Mouse (Mus musculus) R1 (cell line): ENCODE results near the gene Marcksl1.

Experiments used
- DNase-seq: peaks from one replicate; pipeline ENCODE4 v3.0.0-alpha.2; 2018; ENCODE audit warnings: low read depth, low spot score

Gene Marcksl1

DNA sequence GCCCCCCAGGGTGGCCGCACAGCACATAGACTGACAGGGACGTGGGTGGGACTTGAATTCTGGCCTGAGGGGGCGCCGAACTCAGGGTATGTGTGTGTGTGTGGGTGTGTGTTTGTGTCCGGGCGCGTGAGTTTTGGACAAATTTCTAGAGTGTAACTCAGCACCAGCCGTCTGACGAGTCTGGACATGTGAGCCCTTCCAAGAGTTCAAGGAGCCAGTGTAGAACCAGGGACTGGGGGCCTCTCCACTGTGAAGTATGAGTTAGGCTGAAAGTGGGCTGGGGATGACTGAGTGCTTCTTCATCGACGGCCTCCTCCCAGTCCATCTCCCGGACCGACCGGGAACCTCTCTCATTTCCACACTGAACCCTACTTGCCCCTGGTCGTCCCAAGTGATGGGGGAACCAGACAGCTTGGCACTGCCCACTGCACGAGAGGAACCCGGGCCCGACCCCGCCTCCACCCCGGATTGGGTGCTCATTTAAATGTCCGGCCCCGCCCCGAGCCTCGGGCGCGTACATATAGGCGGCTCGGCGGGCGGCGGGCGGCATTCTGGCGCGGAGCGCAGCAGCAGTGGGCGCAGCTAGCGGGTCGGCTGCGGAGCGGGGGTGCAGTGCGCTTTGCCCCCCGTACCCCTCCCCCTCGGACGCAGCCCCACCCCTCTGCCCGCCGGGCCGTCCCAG lies at the start of gene Marcksl1:
Gene Marcksl1, plus strand, starts transcription at position 496 of the 682 bp plus-strand sequence.
- peak; percentile 84 for DNase-seq

DNA sequence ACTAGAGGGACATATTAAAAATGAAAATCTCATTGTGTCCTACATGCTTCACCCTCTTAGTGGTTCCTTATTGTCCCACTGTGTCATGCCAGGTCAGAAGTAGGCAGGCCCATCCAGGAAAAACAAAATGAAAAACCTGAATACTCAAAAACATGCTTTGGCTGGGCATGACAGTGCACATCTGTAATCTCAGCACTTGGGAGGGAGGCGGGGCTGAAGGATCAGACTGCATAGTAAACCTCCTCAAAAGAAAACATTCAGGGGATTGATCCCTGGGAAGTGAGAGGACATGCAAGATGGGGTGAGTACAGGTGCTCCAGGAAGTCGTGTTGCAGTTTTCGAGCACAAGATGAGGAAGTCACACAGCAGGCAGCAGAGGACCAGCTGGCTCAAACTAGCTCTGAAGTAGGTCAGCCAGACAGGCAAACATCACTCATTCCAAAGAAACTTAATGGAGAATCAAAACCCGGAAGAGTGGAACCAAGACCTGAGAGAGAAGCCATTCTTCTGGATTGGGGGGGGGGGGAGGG lies 49.0 kb upstream of the Marcksl1 start:
- peak; percentile 66 for DNase-seq

DNA sequence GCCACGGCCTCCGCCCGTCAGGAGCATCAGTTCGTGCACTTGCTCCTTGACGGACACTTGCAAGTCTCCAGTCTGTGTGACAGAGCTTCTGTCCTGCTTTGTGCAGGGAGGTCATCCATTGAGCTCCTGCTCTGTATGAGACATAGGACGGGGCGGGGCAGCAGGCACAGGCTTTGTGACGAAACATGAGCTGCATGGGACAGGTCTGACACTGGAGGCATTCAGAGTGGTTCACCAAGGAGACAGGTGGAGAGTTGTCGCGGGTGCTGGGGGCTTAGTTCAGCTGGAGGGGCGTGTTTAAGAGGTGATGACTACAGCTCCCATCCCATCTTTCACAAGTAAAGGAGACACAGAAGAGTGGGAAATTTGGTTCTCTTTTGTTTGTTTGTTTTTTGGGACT lies 37.3 kb upstream of the Marcksl1 start:
- DNase-seq = peak; percentile 62

DNA sequence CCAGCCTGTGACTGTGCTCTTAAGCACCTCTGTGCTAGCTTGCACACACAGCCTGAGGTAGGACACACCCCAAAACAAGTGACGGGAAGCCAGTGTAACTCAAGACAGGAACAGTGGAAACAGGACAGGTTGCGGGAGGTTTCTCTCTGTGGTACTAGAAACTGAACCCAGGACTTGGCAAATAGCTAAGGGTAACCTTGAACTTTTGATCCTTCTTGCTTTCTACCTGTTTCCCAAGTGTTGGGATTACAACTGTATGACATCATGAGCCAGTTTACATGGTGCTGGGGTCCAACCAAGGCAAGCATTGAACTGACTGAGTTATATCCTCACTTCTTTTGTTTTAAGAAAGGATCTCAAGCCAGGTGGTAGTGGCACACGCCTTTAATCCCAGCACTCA lies 33.5 kb upstream of the Marcksl1 start:
- peak; percentile 57 for DNase-seq

DNA sequence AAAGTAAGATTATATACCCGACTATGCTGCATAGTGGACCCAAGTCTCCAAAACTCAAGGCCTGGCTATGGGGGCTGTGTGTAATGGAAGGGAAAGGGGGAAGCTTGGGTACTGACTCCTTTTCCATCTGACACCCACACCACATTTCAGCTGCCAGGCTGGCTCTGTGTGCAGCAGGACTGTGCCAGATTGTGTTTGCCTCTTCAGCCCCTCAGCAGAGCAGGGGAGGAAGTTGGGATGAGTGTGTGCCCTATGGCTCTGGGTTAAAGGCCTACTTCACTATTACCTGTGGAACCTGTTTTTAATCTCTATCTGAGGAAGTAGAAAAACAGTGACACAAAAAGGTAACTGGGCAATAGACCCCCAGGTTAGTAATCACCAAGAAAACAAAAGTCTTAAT lies 32.3 kb upstream of the Marcksl1 start:
- DNase-seq = no peak

DNA sequence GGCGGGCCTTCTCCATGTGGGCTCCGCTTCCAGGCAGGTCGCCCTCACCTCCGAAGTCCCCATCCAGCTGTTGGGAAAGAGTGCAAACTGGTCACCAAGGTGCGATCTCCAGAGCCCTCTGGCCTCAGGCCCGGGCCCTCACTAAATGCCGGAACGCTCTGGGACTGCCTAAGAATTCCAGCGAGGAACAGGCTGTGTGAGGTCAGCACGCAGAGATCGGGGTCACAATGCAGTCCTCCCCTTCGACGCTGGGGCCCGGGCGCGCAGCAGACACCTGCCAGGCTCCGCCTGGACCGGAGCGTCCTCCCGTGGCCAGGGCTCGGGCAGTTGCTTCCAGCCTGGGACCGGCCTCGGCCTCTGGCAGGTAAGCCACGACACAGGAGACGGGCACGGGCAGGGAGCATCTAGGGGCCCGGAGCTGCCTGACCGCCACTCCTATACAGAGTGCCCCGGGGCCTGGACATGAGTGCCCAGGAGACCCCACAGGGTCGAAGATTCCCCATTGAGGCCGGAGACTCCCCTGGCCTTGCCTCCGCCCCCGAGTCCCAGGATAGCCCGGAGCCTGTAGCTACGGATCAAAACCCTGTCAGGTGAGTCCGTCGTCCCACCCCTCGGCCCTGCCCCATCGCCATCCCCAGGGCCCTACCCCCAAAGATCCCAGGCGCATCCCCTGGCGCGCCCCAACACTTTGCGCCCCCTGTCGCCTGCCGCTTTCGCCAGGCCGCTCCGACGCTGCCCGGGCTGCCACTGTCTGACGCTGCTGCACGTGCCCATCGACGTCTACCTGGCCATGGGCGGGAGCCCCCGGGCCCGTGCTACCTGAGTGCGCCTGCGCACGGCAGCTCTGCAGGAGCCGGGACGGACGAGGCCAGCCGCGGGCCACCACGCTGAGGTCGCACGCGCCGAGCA lies 22.2 kb upstream of the Marcksl1 start, which contains the start of the genes Tssk3 and Fam229a:
Gene Tssk3, minus strand, starts transcription at position 51 of the 909 bp plus-strand sequence.
Gene Fam229a, plus strand, starts transcription at position 219 of the 909 bp plus-strand sequence.
- peak; percentile 52 for DNase-seq

DNA sequence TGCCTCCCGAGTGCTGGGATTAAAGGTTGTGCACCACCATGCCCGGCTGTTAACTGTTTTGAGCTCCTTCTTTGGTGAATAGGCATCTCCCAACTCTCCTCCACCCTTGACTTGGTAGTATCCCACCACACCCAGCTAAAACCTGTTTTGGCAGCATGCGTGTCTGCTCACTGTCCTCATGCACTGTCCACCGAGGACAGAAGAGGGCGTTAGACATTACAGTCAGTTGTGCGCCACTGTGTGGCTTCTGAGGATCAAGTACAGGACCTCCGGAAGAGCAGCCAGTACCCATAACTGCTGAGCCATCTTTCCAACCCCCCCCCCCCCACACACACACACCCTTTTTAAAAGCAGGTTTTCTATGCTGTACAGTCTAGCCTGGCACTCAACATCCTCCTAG lies 18.7 kb upstream of the Marcksl1 start:
- peak; percentile 48 for DNase-seq

DNA sequence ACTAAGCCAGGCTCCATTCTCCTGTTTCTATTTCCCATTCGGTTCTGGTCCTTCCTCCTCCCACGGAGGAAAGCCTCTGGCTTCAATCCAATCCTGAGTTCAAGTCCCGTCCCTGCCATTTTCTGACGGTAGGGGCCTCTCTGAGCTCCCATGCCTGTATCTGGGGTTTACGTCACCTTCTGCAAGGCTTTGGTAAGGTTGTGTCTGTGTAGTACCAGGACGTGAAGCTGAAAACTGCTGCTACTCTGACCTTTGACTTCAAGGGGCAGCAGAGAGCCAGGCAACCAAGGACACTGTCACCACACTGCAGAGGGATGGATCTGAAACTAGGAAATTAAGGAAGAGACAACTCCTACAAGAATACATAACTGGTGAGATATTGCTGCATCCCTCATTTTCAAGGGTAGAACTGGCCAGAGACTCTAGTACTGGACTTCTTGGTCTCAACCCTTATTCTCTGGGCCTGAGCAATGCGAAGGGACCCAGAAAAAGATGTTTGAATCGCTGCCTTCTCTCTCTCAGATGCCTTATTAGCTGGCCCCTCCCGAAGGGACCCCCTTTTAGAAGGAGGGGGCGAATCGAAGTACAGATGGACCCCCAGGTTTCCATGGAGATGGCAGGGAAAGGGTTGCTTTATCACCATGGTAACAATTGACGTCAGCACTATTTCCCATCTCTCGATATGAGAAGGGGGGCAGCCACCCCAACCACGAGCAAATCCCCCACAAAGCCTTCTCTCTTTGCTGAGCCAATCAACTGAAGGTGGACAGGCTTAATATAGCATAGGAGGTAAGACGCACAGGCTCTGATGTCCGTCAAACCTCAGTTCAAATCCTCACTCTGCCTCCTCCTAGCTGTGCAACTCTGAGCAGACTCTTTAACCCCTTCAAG lies 17.5 kb upstream of the Marcksl1 start:
- peak; percentile 85 for DNase-seq

DNA sequence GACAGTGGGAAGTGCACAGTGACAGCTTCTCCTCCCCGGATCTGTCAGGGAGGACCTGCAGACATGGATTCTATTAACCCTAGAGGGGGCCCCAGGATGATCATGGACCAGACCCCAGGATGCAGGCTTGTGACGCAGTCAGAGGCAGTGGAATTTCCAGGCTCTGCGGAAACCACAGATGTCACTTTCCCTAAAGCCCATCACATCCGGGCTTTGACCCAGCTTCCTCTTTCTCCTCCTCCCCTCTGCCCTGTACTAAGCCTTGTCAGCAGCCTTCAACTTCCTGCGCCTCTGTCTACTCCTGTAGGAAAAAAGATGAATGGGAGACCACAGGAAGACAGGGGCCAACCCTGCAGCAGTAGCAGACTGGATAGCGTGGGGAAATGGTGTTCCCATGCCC lies 16.8 kb upstream of the Marcksl1 start:
- DNase-seq = no peak

DNA sequence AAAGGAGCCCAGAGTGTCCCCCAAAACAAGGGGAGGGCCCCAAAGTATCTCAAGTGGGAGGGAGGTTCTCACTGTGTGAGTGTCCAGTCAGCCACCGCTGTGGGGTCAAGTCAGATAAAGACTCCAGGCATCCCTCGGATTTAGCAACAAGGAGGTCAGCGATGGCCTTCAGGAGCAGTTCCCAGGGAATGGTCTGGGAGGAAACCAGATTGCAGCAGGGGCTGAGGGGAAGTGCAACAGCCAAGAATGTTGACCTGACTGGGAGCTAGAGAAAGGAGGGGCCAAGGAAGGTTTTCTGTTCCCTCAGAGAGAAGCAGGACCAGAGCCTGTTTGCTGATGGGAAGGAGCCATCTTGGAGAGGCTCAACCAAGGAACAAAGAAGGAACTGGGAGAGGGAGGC lies 14.4 kb upstream of the Marcksl1 start:
- peak; percentile 45 for DNase-seq

DNA sequence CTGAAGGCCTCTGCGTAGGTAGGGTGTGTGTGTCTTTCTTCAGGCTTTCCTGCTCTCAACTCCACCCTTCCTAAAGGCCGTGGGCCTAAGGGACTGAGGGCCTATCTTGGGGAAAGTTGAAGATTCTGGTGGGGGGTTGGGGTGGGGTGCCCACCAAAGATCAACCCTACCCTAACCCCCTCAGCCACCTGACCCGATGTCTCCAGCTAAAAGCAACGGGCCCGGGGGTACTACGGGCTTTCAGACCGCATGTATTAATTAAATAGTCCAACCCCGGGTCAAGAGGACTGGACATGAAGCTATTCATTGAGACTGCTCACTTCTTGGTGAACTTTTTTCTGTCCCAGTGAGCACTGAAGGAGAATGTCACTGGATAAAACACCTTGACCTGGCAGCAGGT lies 13.4 kb upstream of the Marcksl1 start:
- DNase-seq = no peak

DNA sequence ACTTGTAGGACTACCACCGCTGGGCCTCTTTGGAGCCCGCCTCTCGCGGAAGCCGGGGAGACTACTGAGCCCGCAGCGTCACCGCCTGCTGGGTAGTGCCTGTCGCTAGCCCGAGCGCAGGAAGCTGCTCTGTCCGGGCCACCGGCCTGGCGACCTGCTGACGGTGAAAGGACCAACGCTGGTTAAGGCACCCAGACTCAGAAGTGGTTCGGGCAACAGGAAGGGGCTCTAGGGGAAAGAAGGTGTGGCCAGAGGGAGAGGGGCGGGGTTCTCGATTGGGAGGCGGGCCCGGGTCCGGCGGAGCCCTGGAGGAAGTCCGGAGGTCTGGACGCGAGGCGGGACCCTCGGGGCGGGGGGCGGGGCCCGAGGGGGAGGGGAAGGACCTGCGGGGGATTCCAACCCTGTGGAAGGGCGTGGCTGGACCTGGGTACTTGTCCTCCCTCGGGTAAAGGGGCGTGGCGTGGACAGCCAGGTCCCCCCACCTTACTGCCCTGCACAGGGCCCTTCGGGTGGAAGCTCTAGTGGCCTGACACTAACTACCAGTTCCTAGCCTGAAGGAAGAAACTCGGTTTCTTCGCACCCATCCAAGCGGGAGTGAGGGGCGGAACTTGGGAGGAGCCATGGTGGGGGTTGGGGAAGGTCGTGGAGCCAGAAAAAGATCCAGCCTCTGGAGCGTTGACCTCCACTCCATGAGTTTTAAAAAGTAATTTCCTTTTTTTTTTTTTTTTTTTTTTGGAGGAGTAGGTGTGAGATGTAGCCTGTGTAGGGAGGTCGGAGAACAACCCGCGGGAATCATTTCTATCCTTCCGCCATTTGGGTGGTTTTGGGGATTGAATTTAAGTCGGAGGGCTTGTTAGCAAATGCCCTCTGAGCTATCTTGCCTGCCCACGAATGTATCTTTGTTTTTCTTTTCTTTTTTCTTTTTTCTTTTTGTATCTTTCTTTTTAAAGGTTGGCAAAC lies 12.5 kb upstream of the Marcksl1 start:
- peak; percentile 97 for DNase-seq

DNA sequence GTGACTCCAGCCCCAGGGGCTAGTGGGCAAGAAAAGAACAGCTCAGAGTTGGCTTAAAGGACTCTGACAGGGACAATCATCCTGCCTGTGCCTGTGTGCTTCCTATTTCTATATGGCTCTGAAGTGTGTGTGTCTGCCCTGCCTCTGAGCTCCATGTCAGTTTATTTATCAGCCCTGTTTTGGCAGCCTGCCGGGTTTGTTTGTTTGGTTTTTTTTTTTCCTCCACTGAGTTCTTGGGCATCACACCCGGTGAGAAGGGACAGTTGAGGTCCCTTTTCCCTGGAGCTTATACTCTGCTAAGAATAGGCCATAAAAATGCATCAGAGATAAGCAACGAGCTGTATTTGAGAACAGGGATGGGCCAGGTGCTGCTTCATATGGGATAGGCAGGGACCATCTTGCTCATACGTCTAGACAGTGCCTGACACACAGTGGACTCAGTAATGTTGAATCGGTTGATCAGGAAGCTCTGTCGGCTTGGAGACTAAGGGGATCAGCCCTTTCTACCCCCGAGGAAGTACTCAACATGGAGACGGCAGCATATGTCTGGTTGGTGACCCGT lies 11.0 kb upstream of the Marcksl1 start:
- DNase-seq = no peak

DNA sequence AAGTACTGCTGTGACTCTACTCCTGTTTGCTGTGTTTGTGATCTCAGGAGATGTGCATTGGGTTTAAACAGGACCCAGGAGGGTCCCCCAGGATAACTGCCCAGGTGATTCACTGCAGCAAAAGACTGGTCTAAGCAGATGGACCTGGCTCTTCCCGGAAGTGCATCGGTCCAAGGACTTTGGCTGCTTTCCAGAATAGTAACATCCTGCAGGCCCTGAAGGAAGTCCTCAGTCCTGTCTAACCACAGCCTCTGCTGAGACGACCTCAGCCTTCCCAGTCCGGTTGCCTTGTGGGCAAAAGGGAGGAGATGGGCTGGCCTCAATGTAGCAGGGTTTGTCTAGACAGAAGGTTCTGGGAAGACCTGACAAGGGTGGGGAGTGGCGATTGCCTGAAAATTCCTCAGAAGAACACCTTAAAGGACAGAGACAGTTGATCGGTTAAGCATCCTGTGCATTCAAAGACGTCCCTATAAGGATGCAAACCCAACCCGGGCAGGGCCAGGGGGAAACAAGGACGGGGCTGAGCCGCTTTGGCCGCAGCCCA lies 10.4 kb upstream of the Marcksl1 start:
- peak; percentile 97 for DNase-seq

DNA sequence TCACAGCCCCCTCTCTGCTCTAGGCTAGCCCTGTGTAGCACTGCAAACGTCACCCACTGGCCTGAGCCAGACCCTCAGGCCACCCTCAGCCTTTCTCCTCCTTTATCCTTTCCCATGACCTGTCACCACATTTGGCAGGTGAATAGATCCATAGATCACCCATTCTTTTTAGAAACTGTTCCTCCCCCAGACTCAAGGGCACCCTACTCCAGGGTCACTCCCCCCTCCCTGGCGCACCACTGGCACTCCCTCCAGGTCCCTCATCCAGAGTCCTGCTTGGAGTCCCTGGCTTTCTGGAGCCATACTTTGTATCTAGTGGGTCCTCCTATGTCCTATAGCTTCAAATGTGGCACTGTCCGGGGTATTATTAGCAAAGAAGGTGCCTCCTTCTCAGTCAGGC lies 7.9 kb upstream of the Marcksl1 start:
- no peak for DNase-seq

DNA sequence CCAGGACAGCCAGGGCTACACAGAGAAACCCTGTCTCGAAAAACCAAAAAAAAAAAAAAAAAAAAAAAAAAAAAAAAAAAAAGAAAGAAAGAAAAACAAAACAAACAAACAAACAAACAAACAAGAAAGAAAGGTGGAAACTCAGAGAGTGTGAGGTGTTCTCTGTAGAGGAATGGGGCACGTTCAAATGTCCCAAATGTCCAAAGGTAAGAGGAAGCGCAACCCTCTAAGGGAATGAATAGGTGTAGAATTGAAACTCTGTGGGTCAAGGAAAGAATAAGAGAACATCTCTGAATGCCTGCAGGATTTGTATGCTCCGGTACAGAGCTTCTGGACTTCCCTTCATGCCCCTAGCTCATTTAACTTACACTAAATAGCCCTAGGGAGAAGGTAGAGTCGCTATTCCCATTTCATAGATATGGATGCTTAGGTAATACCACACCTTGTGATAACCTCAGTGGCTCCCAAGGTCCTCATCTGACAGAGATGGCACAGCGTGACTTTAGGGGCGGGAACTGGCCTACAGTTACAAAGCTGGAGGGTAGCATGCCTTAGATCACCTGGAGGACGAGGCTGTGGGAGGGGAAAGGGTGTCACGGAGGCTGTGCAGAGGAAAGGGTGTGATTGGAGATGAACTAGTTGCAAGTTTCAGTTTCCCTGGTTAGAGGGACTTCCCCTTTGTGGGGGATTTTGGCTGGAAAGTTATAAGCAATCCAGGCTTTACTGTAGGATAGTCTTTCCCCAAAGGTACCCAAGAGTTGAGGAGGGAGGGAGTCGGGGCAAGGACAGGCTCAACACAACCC lies 5.7 kb upstream of the Marcksl1 start:
- DNase-seq = no peak

DNA sequence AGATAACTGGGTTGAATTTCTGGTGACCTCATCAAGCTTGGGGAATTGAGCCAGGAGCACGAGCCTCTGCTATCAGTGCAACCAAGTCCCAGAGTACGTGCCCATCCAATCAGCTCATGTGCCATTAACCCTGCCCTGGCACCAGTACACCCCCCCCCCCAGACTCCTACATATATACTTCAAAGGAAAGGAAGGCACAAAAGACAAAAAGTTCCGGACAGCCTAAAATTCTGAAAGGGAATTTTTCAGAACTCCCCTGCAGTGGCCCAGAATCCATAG lies 5.2 kb upstream of the Marcksl1 start:
- no peak for DNase-seq

DNA sequence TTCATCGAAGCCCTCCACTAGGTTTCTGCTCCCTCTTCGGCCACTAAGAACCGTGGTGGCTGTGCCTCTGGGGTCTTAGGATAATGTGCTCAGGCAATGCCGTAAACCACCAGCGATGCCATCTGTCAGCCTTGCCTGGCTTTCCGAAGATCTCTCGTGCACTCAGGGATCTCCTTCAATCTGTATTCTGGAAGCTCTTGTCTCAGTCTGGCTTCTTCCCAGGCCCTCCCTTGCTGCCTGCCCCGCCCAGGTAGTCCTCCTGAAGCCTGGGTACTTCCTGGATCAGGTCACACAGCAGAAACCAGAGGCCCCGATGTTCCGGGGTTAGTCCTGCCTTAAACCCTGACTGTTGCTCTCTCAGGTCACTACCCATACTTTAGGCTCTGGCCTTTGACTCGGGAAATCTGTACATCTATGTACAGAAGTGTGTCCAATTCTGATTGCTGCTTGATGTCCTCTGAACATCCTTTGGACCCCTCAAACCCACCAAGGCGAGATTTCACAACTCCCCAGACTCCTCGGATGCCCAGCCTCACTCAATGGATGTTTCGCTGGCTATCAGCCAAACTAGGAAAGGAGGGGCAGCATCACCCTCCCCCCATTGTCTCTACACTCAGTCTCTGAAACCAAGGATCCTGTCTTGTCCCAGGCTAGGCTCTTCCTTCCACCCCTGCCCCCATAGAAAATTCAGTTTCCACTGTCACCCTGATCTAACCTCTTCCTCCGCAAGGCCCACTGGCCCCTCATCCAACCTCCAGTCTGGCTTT lies 4.4 kb upstream of the Marcksl1 start:
- DNase-seq = no peak
